ENCODE assay signal across 26 mouse cellular contexts in genomic region chr13:24231146-24231545, GRCm38 (mm10). TPM values are rescaled to one million over a fixed set of nuclear protein-coding genes. Genes with fewer than 3 reads are reported as not detected.
DNase-seq lines count a peak whose midpoint lies in the region; TF ChIP-seq lines count a peak whose summit lies in the region.
"Had no signal": no experiment of that assay in that cellular context is flagged by ENCODE, and none has a peak within 500 bp of the region (broad histone marks: within the 10 kb centered on the region; RNA-seq: fewer than 3 reads in every experiment).

No protein-coding gene starts in this region.

- no peak overlapping the region for H3K27ac ChIP-seq in CH12.LX (ENCODE audit: insufficient read depth, low read depth)
- peak overlapping the region; percentile 13; the same call in 1 of the 2 replicates for H3K27ac ChIP-seq in small intestine, adult 2 months (ENCODE audit: insufficient read depth, low read depth, low read length)
- H3K27ac ChIP-seq: forebrain, embryonic 13.5 days; hindbrain, embryonic 12.5 days; liver, embryonic 14.5 days; macrophage; midbrain, embryonic 13.5 days; stomach, postnatal 0 days had no signal

- peaks cover 4% of the 10 kb centered on the region for H3K9me3 ChIP-seq in CH12.LX (replicated peaks; ENCODE audit: low read length)

- in situ Hi-C loops in CH12.LX (cut with MboI; ENCODE audit: low pct_ligation_motif_present, low pct_unique_long_range_greater_than_20kb, low sequenced_read_pairs) = no loop called here

- H3K79me2 ChIP-seq in CH12.LX (replicated peaks; ENCODE audit: control insufficient read depth, extremely low read depth, insufficient read depth, poor library complexity, severe bottlenecking) = no peaks in the 10 kb centered on the region

- intact Hi-C loops in gastrocnemius, postnatal 14 days (cut with DNase I; ENCODE audit: low total_unique reads) = no loop called here

- no peaks in the 10 kb centered on the region for H3K27me3 ChIP-seq in CH12.LX (replicated peaks)
- H3K27me3 ChIP-seq in small intestine, adult 2 months (ENCODE audit: control insufficient read depth, insufficient read depth, low read length) = no peaks in the 10 kb centered on the region
- H3K27me3 ChIP-seq: forebrain, embryonic 13.5 days; hindbrain, embryonic 12.5 days; midbrain, embryonic 13.5 days had no signal

- H3K9ac ChIP-seq in CH12.LX (ENCODE audit: insufficient read depth, low read depth) = no peak overlapping the region
- H3K9ac ChIP-seq: forebrain, embryonic 13.5 days; hindbrain, embryonic 12.5 days; liver, embryonic 14.5 days; midbrain, embryonic 13.5 days had no signal

- WGBS in small intestine, adult 2 months = 86% methylated on average over 2 of the region's 2 CpGs

- H3K4me3 ChIP-seq in CH12.LX (replicated peaks in 1 of 3; ENCODE audit: low read depth in 2 of 3, low read length in 2 of 3, poor library complexity in 1 of 3) = no peak overlapping the region
- H3K4me3 ChIP-seq in small intestine, adult 2 months (ENCODE audit: low read depth, low read length) = no peak overlapping the region
- H3K4me3 ChIP-seq: forebrain, embryonic 13.5 days; hindbrain, embryonic 12.5 days; midbrain, embryonic 13.5 days had no signal

- no peaks in the 10 kb centered on the region for H3K36me3 ChIP-seq in CH12.LX (replicated peaks in 1 of 2; ENCODE audit: control insufficient read depth in 1 of 2, insufficient read depth in 1 of 2, low read length in 1 of 2)
- H3K36me3 ChIP-seq in small intestine, adult 2 months (ENCODE audit: control insufficient read depth, insufficient read depth, low read length) = no peaks in the 10 kb centered on the region
- H3K36me3 ChIP-seq: hindbrain, embryonic 12.5 days; midbrain, embryonic 13.5 days had no signal

- TF ChIP-seq RAD21 in CH12.LX (IDR thresholded peaks at IDR 0.05; ENCODE audit: low read depth, low read length) = no peak

- DNase-seq in spleen, adult 12 weeks (ENCODE audit: low spot score) = peak; percentile 14
- no peak for DNase-seq in spleen, postnatal 4 days (ENCODE audit: low spot score in 2 of 2)
- DNase-seq in CH12.LX (ENCODE audit: extremely low read depth) (peak; percentile 16), MN1 (ENCODE audit: low spot score) (no peak)
- DNase-seq in right cerebral cortex, postnatal 10 days (ENCODE audit: low spot score in 2 of 2) = no peak
- DNase-seq in gastrocnemius, postnatal 14 days = no peak
- DNase-seq: adrenal gland, postnatal 14 days; gastrocnemius, postnatal 10 days; heart, postnatal 36 days; kidney, adult 9 months; kidney, postnatal 14 days; layer of hippocampus, adult 9-11 months; liver; lung, adult 2 months; lung, postnatal 10 days; thymus, adult 2 months; thymus, postnatal 36 days had no signal

- dilution Hi-C loops in CH12.LX (cut with MboI; ENCODE audit: extremely low pct_ligation_motif_present, extremely low pct_unique_long_range_greater_than_20kb, low sequenced_read_pairs) = no loop called here

- TF ChIP-seq EP300 in CH12.LX (IDR thresholded peaks at IDR 0.05; ENCODE audit: low read length) = no peak

- TF ChIP-seq CTCF in CH12.LX (conservative IDR thresholded peaks at IDR 0.05 in 1 of 2, IDR thresholded peaks at IDR 0.05 in 1 of 2; ENCODE audit: low read depth in 2 of 2, low read length in 2 of 2) = no peak
- TF ChIP-seq CTCF in small intestine, adult 2 months (IDR thresholded peaks at IDR 0.05; ENCODE audit: extremely low read depth, insufficient read length, insufficient replicate concordance, low read depth, low read length) = no peak

- TF ChIP-seq POLR2A in CH12.LX (IDR thresholded peaks at IDR 0.05; ENCODE audit: low read depth, low read length) = no peak
- no peak for TF ChIP-seq POLR2A in small intestine, adult 2 months (IDR thresholded peaks at IDR 0.05; ENCODE audit: low read depth, low read length)

- H3K4me2 ChIP-seq in CH12.LX (ENCODE audit: insufficient read depth, low read depth, poor library complexity, severe bottlenecking) = no peak overlapping the region
- H3K4me2 ChIP-seq: forebrain, embryonic 13.5 days; heart, embryonic 11.5 days; hindbrain, embryonic 12.5 days; midbrain, embryonic 13.5 days had no signal

- H3K4me1 ChIP-seq in CH12.LX (ENCODE audit: control insufficient read depth in 1 of 2, insufficient read depth in 2 of 2) = peaks cover 0 to 21% of the 10 kb centered on the region in 2 experiments; a peak in 3 of 4 replicates
- H3K4me1 ChIP-seq in small intestine, adult 2 months (ENCODE audit: control insufficient read depth, insufficient read depth, insufficient read length, low read length) = peaks cover 22% of the 10 kb centered on the region; the same call in 1 of the 2 replicates
- H3K4me1 ChIP-seq: hindbrain, embryonic 12.5 days had no signal

TF ChIP-seq in CH12.LX, 34 proteins besides CTCF, POLR2A, EP300 and RAD21:
- TF ChIP-seq CHD1 (IDR thresholded peaks at IDR 0.05; ENCODE audit: low read depth, low read length) (no peak), NRF1 (IDR thresholded peaks at IDR 0.05; ENCODE audit: low read depth, low read length) (no peak), JUND (conservative IDR thresholded peaks at IDR 0.05; ENCODE audit: low read depth, low read length) (no peak), IRF4 (IDR thresholded peaks at IDR 0.05; ENCODE audit: low read depth, low read length) (no peak), MEF2A (IDR thresholded peaks at IDR 0.05; ENCODE audit: borderline replicate concordance, low read depth, low read length) (no peak), MYC (IDR thresholded peaks at IDR 0.05; ENCODE audit: low read depth, low read length) (no peak), BHLHE40 (IDR thresholded peaks at IDR 0.05; ENCODE audit: low read depth, low read length) (no peak)
TF ChIP-seq in CH12.LX: peak in this region for 0.

RNA-seq across cellular contexts. Expression of gene Carmil1, which starts 49.4 kb away (rescaled TPM):
- total RNA-seq in CH12.LX (2012; rRNA removed) (1.1 and 1.8 TPM in 2 replicates), CH12.LX (2014; rRNA removed) (5.7 and 7.2 TPM in 2 replicates)
- polyA plus RNA-seq in CH12.LX (2012; ENCODE audit: insufficient read length, low read depth) = 9.4 and 11.0 TPM in 2 replicates
- polyA plus RNA-seq in small intestine, adult 2 months (2012; rRNA removed) = 3.6 and 9.8 TPM in 2 replicates
- 1 to 10 TPM; 2.9 to 3.8 TPM for total RNA-seq in gastrocnemius, postnatal 14 days (2021)
- total RNA-seq: megakaryocyte-erythroid progenitor cell, adult 5-6 weeks had no signal

Comparison
In these comparisons a context has a peak if more than half of its experiments do, and no peak if none do; other contexts are left out.
1. DNase-seq: peak in spleen, adult 12 weeks (single experiment) and CH12.LX (single experiment); none in spleen, postnatal 4 days (0 of 2), MN1 (single experiment), right cerebral cortex, postnatal 10 days (0 of 2) and gastrocnemius, postnatal 14 days (single experiment).